Mouse (Mus musculus) testis, adult 2 months (tissue): ENCODE measurements at regions not wholly inside any gene's neighbourhood (a gene's known extent, or its start where the extent isn't known, plus 50 kb on each side); places are given as distances from the start of the nearest gene placed in this dataset.

Experiments used
- CTCF ChIP-seq: fragments of 200-500 bp; IDR thresholded peaks from 2 replicates; pipeline ENCODE4 v1.5.1; 2012; ENCODE audit warnings: low read depth, mild to moderate bottlenecking, inconsistent platforms, low read length, moderate library complexity; ENCODE audit not compliant: control insufficient read depth, insufficient read depth, insufficient replicate concordance
- POLR2A ChIP-seq: fragments of 200-500 bp; IDR thresholded peaks from 2 replicates; pipeline ENCODE4 v1.6.1; 2012; ENCODE audit warnings: low read depth, mild to moderate bottlenecking, inconsistent platforms, low read length, moderate library complexity; ENCODE audit not compliant: control insufficient read depth

GRCm38 (mm10) chr12:8076010-8076540 is 98.6 kb downstream of the Apob start:
- TF ChIP-seq CTCF (no peak), POLR2A (no peak)
